Mouse (Mus musculus) T-helper 2 cell (primary cell): ENCODE measurements around the gene Dmrtc2.

ENCODE experiments used
- in situ Hi-C: fragments of 300-600 bp; cut with MboI, MseI; formaldehyde crosslinking; loops from one replicate; pipeline ENCODE4 v1.15.1; 2025; ENCODE audit warnings: high pct_unique_total_duplicates

Gene Dmrtc2

GRCm38 (mm10) chr7:24869532-24870165, at the start of gene Dmrtc2, which contains the start of gene Lypd4:
Gene Dmrtc2 (plus strand): TSS chr7:24870057.
Gene Lypd4 (minus strand): TSS chr7:24869941.
- in situ Hi-C loops = no loop called here

GRCm38 (mm10) chr7:24824452-24824851, 45.4 kb upstream of the Dmrtc2 start:
- in situ Hi-C loops = no loop called here

DNA sequence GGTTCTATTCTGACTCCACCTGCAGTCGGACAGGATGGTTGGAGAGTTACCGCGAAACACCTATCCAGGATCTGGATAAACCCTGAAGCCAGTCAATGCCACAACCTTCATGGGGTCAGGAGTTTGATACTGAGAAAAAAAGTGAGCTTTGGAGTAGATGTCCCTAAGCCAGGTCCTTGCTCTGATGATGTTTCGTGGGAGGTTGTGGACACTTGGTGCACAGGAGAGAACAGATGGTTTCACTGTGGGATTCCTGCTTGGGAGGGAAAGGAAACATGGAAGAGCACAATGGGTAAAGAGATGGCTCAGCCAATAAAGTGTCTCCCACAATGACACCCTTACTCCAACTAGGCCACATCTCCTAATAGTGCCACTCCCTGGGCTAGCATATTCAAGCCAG, 42.7 kb upstream of the Dmrtc2 start:
- in situ Hi-C loops = loop anchor here (5.0 kb wide), 1 partner anchor 140 kb away; no protein-coding TSS in a partner anchor

GRCm38 (mm10) chr7:24838732-24839409, 31.0 kb upstream of the Dmrtc2 start:
- in situ Hi-C loops = loop anchor here (5.0 kb wide), 1 partner anchor 738 kb away; no protein-coding TSS in a partner anchor

- in situ Hi-C loops = loop anchor here (5.0 kb wide), 1 partner anchor 738 kb away; no protein-coding TSS in a partner anchor
These were observed 30.4 kb upstream of the Dmrtc2 start for GRCm38 (mm10) chr7:24839410-24839808.

- in situ Hi-C loops = no loop called here
These were observed 29.5 kb upstream of the Dmrtc2 start for GRCm38 (mm10) chr7:24840331-24840730.

DNA sequence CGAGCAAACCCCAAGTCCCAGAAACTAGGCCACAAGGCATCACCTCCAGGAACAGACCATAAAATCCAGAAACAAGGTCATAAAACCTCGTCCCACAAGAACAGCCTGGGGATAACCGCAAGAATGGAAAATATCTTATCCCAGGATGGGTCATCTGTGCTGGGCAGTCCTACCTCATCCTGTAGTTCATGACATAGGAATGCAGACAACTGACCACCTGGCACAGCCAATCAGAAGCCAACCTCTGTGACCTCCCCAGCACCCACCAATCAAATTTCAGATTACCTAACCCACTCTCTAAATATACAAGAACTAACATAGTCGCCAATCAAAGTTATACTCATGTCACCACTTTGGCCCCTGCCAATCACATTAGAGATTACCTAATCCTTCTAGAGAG, 28.8 kb upstream of the Dmrtc2 start:
- in situ Hi-C loops = no loop called here

DNA sequence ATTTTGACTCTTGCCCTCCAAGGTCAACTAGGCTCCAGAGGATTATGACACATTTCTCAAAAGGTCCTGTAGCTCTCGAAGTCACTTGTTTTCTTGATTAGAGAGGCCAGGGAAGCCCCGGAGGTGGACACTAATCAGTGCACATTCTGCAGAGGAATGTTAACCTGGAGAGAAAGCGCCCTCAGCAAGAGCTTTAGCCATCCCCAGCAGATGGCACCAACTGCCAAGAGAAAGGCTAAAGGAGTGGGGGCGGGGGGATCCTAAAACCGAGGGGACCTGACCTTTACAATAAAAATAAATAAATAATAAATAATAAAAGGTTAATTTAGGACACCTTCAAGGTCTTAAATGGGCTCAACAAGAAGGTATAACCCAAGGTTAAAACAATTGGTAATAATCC, 25.7 kb upstream of the Dmrtc2 start:
- in situ Hi-C loops = no loop called here

- in situ Hi-C loops = loop anchor here (5.0 kb wide), 1 partner anchor 33 kb away; no protein-coding TSS in a partner anchor
These were observed 24.7 kb upstream of the Dmrtc2 start for GRCm38 (mm10) chr7:24845181-24845580.

DNA sequence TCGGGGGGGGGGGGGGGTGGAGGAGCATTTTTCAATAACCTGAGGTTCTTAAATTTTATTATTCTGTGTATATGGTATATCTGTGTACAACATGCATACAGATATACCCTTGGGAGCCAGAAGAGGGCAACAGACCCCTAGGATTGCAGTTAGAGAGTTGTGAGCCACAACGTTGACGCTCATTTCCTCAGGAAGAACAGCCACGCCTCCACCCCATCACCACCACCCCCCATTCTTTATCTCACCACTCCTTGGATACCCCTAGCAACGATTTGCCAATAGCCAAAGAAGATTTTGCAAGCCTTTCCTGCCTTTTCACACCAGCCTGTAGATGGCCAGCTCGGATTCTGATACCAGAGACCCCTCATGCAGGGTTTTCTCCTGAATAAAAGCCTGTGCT, 24.1 kb upstream of the Dmrtc2 start:
- in situ Hi-C loops = loop anchor here (5.0 kb wide), 1 partner anchor 33 kb away; no protein-coding TSS in a partner anchor

DNA sequence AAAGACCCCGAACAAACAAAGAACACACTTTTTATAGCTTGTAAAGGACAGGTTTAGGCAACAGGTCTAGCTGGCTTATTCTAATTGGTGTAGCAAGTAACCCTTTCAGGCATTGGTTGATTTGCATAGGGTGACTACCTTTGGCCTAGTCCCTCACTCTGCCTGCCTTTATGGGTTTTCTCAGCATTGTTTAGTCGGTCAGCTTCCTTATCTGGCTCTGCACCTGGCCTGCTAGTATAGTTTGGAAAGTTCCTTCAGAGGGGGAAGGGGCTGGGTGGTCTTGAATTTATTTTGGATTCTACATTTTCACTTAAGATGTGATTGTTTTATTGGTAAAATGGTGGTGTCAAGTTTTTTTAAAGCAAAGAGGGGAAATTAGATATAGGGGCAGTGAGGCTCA, 23.3 kb upstream of the Dmrtc2 start:
- in situ Hi-C loops = loop anchor here (5.0 kb wide), 1 partner anchor 34 kb away; no protein-coding TSS in a partner anchor

DNA sequence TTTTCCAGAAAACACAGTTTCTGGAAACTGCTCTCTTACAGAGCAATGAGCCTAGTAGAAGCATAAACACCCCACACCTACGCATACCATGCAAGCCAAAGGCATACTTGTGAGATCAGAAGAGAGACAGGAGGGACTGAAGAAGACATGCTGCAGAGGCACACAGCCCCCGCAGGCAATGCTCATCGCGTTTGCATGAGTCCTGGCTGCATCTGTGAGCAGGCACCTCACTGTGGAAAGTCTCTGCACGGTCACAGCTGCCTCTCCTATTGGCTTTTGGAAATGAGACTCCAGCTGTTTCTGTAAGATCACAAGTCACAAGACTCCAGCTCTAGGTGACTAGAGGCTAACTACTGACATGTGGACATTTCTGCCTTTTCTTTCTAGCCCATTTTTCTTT, 19.7 kb upstream of the Dmrtc2 start:
- in situ Hi-C loops = no loop called here

- in situ Hi-C loops = no loop called here
These were observed 19.0 kb upstream of the Dmrtc2 start for GRCm38 (mm10) chr7:24850899-24851303.

GRCm38 (mm10) chr7:24851596-24852325, 18.1 kb upstream of the Dmrtc2 start:
- in situ Hi-C loops = no loop called here

- in situ Hi-C loops = no loop called here
These were observed 17.2 kb upstream of the Dmrtc2 start for GRCm38 (mm10) chr7:24852557-24853232.

- in situ Hi-C loops = no loop called here
These were observed 16.7 kb upstream of the Dmrtc2 start for GRCm38 (mm10) chr7:24853233-24853563.

- in situ Hi-C loops = no loop called here
These were observed 16.2 kb upstream of the Dmrtc2 start for GRCm38 (mm10) chr7:24853695-24854094.

DNA sequence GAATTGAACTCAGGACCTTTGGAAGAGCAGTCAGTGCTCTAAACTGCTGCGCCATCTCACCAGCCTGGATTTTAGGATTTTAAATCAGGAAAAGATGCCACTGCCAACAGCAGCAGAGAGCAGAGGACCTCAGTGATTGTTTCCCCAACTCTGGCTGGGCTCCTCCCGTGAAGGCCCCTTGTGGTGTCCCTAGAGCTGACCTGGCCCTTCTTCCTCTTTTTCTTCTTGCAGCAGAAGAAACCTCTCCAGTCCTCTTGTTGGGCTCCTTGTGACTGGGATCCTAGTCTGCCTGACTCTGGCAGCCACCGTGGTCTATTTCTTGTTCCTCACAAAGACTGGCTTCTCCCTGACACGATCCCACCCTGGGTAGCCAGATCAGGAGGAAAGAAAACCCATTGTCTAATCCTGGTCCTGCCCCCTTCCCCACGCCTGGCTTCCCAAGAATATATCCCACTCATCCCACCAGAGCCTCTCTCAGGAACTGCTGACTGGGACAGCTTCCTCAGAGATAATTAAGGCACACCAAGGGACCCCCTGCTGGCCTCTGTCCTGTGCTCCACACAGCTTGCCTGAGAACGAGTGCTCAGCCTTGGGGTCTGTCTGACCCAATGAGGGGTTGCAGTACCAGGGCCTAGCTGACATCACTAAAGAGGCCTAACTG, 13.3 kb upstream of the Dmrtc2 start:
- in situ Hi-C loops = no loop called here

DNA sequence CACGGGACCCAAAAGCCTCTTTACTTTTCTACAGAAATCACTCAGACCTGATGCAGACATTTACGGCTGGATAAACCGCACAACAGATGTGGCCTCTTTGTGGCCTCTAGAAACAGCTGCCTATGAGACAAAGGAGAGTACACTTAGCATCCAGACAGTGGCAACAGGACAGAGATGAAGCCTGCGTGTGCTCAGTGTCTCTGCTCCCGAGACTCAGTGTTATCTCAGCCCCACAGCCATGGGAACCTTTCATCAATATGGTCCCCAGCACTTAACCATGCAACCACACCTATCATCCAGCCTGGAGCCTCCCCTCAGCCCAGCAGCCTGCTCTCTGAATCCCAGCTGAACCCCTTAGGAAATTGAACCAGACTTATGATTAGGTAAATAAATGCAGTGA, 10.6 kb upstream of the Dmrtc2 start:
- in situ Hi-C loops = no loop called here

DNA sequence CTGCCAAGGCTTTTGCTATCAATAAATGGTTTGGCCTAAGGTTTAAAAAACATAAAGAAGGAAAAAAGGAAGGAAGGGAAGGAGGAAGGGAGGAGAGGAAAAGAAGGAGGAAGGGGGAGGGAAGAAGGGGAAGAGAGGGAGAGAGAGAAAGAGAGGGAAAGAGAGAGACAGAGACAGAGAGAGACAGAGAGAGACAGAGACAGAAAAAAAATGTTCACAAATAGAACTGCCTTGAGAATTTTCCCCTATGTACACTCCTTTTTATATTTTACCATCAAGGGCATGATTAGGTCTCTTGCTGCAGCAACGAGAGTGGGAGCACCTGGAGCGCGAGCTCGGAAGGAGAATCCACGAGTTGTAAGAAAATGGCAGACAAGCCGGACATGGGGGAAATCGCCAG, 7.9 kb upstream of the Dmrtc2 start, which contains the start of gene Gm9844:
TSS of gene Gm9844 (plus strand) at position 301 of the 400 bp plus-strand sequence.
- in situ Hi-C loops = no loop called here

- in situ Hi-C loops = no loop called here
These were observed 7.0 kb upstream of the Dmrtc2 start for GRCm38 (mm10) chr7:24862853-24863252.
